Mouse (Mus musculus) layer of hippocampus, adult 11-12 months (tissue): ENCODE results near the gene Noc4l.

Experiments
- DNase-seq: peaks from one replicate; pipeline ENCODE4 v3.0.0; 2022; ENCODE audit warnings: low spot score

Noc4l gene

DNA sequence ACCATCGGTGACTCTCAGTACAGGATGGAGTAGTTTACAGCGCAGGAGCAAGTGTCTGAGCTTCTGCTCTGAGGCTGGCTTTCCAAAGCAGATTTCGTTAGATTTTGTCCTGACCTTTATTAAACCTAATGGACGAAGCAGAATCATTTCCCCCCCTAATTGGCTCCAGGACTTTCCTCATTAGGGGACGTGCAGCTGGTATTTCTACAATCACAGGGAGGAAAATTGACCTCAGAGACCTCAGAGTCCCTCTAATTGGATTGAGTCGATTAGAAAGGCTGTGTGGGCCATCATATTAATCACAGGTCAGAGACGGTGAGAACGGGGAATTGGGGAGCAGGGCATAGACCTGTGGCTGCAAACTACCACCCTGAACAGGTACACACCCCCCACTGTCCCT, 44.3 kb downstream of the Noc4l start:
- DNase-seq, result no peak

DNA sequence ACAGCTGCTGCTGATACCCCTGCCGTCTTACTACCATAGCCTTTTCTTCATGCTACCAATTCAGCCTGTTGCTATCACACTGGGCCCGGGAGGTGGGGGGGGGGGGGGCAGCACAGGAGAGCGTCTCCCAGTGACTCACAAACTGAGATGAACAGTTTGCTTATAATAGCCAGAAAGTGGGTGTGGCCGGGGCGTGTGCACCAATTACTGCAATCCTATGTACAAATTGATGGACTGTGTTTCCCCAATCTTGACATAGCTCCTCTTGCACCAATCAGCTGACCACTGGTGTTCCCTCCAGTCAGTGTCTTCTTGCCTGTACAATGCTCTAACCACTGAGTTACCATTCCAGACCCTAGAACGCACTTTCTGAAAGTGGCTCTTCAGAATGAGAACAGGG, 44.9 kb downstream of the Noc4l start:
- no peak for DNase-seq

DNA sequence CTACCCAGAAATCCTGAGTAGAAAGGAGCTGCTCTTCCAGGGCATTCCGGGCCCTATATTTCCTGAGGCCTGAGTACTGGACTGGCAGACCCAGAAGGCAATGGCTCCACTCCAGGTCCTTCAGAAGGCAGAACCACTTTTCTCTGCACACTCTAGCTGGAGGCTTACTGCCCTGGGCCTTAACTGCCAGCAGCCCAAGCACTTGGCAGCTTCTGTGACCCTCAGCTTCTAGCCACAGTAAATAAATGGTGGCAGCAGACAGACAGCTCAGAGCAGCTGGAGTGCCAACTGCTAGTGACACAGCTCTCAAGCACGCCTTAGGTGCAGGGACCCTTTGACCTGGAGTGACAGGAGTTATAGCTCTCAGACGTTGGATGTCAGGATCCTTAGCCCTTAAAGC, 45.5 kb downstream of the Noc4l start:
- no peak for DNase-seq

DNA sequence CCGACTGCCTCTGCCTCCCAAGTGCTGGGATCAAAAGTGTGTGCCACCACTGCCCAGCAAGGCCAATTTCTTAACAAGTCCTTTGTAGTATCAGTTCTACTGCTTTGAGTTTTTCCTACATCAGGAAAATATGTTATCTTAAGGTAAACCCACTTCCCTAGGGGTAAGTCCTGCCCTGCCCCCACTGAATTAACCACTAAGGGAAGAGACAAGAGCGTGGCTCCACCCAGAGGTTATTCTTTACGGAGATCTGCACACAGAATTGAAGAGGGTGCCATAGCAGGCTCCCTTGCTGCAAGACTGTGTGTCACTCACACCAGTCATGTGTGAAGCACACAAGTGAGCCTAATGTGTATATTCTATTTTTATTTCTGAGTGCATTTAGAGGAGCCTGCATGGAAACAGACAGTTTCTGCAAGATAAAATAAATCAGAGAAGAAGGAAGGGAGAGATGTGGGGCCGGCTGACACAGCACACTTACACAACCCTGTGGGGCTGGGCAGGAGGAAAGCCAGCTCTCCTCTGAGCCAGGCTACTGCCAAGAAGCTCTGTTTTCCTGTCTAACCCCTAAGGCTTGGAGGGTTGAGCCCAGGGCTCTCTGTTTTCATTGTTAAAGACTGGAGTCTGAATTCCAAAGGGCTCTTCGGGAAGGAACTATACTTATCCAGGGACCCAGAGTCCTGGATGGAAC, 47.5 kb downstream of the Noc4l start:
- DNase-seq, result no peak

DNA sequence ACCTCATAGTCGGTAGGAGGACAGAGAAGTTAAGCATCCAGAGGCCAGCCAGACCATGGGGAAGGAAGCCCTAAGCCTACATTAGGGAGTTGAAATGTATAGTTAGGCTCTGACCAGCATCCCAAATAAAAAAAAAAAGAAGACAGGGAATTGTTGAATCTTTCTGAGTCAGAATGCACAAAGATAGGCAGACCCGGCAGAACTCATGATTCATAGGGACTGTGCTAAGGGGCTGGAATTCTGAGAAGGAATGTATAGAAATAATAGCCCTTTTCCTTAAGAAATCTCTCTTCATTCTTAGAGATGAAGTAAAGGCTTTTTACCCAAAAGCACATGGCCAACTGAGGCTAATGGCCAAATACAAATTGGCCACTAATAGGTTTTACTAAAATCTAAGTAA, 48.9 kb downstream of the Noc4l start:
- DNase-seq, result no peak

DNA sequence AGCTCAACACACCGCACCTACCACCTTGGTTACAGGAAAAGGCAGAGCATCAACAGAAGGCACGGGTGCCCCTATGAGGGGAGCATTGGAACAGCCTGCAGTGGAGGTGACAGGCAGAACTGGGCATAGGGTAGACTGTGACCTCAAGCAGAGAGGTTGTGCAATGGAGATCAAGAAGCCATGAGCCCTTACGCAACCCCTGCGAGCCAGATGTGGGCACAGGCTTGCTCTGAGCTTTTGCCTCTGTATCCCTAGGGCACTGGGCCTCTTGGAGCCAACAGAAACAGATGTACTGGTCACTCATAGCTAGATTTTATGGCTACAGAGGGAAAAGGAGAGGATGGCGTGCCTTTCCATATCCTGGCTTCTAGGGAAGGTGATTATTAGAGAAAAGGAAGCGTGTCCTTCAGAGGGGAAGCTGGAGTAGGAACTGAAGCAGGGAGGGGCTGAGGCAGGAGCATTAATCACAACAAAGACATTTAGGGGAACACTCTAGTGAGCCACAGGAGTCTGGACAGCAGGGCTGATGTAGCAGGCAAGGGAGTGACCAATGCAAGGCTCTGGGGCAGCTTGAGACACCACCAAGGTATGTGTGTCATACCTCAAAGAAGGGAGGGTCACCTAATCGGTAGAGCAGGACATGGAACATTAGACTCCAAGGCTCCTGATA, 50.1 kb downstream of the Noc4l start:
- no peak for DNase-seq
